Mouse (Mus musculus) kidney, adult 2 months (tissue): ENCODE data around the gene Bmpr1a. TPM values are rescaled to one million over a fixed set of nuclear protein-coding genes. Genes with fewer than 3 reads are reported as not detected.
A peak's percentile ranks its signal among the peaks of the same experiment; 100 is the strongest.

Source experiments
- DNase-seq: peaks from one replicate; pipeline ENCODE4 v3.0.0; 2021
- H3K27ac ChIP-seq: fragments of 200-500 bp; 2 replicates; pipeline ENCODE4 v1.5.1; 2012; ENCODE audit warnings: low read depth, low read length, control low read depth, inconsistent platforms; ENCODE audit not compliant: insufficient read depth
- H3K27me3 ChIP-seq: fragments of 200-500 bp; replicated peaks from 2 replicates; pipeline ENCODE4 v1.6.1; 2012; ENCODE audit warnings: mild to moderate bottlenecking, moderate library complexity, low read length, inconsistent platforms; ENCODE audit not compliant: control insufficient read depth, insufficient read depth
- H3K36me3 ChIP-seq: fragments of 200-500 bp; 2 replicates; pipeline ENCODE4 v1.6.1; 2012; ENCODE audit warnings: mild to moderate bottlenecking, moderate library complexity, low read length, inconsistent platforms; ENCODE audit not compliant: control insufficient read depth, insufficient read depth
- H3K4me1 ChIP-seq: fragments of 200-500 bp; 2 replicates; pipeline ENCODE4 v1.6.1; 2011; ENCODE audit warnings: low read length; ENCODE audit not compliant: control insufficient read depth, insufficient read depth
- H3K4me3 ChIP-seq: fragments of 200-500 bp; 2 replicates; pipeline ENCODE4 v1.5.1; 2011; ENCODE audit warnings: mild to moderate bottlenecking, low read depth, low read length, control low read depth; ENCODE audit not compliant: insufficient read depth
- CTCF ChIP-seq: fragments of 200-500 bp; conservative IDR thresholded peaks from 2 replicates; pipeline ENCODE4 v1.5.1; 2011; ENCODE audit warnings: low read depth, mild to moderate bottlenecking, control low read depth, low read length, moderate library complexity, mixed read lengths; ENCODE audit not compliant: insufficient read depth, insufficient read length
- POLR2A ChIP-seq: fragments of 200-500 bp; IDR thresholded peaks from one replicate; pipeline ENCODE4 v1.6.1; 2011; ENCODE audit warnings: low read depth, low read length, control low read depth
- WGBS: fragments of 180-500 bp; shearing (Covaris S2); methylation state at CpG from one replicate; pipeline ENCODE4 v1.1.7; 2018; 5-methylcytosine and 5-hydroxymethylcytosine counted together
- polyA plus RNA-seq: library from polyadenylated mRNA; depleted of rRNA; stranded (reverse); fragments of >200 nt; gene quantifications from 2 replicates; pipeline ENCODE4 v1.2.3, GENCODE M21; 2012

Gene Bmpr1a
- polyA plus RNA-seq, 1 experiment: 11.4 TPM

DNA sequence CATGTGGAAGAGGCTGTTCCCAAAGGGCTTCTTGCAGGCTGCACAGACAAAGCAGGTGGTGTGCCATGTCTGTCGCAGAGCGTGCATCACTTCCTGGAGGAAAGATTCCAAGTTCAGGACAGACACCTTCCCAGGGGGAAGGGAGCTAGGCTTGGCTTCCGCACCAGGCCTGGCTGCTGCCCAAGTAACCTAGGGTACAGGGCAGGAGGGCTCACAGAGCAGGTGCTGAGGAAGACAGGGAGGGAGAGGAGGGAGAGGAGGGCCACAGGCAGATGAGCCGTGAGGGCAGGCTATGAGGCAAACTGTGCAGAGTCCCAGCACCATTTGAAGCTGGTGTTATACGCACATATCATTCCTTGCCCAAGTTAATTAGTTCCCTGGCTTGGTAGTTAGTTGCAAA, 38.8 kb upstream of the Bmpr1a start:
- DNase-seq: peak; percentile 36
- no peak overlapping the region for H3K4me3 ChIP-seq
- no peaks in the 10 kb centered on the region for H3K27me3 ChIP-seq
- WGBS: 54% methylated on average over 5 of the region's 5 CpGs
- H3K4me1 ChIP-seq: no peaks in the 10 kb centered on the region
- H3K36me3 ChIP-seq: no peaks in the 10 kb centered on the region
- H3K27ac ChIP-seq: no peak overlapping the region
- TF ChIP-seq POLR2A (no peak), CTCF (no peak)

DNA sequence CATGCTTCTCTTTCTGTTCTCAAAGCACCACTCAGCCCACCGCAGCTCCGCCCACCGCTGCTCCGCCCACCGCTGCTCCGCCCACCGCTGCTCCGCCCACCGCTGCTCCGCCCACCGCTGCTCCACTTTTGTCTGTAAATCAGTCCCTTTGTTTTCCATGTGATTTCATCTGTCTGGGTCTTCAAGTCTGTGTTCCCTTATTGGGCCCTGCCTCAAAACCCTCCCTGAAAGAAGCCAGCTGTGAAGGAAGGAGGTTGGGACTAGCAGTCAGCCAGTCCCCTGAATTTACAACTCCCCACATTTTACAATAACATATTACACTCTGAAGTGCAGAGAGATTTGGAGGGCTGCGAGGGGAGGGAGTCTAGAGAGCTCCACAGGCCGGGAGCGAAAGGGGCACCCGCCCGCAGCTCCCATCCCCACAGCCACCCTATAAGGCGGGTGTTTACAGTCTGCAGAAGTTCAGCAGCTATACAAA, 37.6 kb upstream of the Bmpr1a start:
- Histone ChIP-seq H3K4me3 (no peak overlapping the region), H3K27ac (peak overlapping the region; percentile 47; the same call in 1 of the 2 replicates), H3K36me3 (no peaks in the 10 kb centered on the region), H3K4me1 (no peaks in the 10 kb centered on the region), H3K27me3 (no peaks in the 10 kb centered on the region)
- DNase-seq: peak; percentile 61
- TF ChIP-seq POLR2A: no peak
- TF ChIP-seq CTCF: no peak
- WGBS: 22% methylated on average over 17 of the region's 17 CpGs

DNA sequence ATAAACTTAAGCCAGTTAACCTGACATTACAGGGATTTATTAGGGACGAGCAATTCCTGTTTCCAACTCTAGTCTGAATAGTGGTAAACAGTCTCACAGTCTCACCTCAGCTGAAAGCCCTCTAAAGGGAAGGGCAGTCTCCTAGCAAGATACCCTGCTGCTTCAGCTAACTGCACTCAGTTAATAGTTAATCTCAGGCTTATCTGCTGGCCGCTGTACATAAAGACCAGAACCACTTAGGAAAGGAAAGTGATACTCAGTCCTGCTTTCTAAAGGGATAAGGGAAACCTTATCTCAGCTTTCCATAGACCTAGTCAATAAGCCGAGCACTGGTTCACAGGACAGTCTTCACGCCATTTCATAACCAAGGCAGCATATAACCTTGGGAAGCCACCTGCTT, 32.7 kb upstream of the Bmpr1a start:
- Histone ChIP-seq H3K27ac (no peak overlapping the region), H3K4me3 (no peak overlapping the region), H3K27me3 (no peaks in the 10 kb centered on the region), H3K4me1 (peaks cover 2% of the 10 kb centered on the region; the same call in 1 of the 2 replicates), H3K36me3 (no peaks in the 10 kb centered on the region)
- WGBS: 61% methylated on average over 4 of the region's 4 CpGs
- no peak for DNase-seq
- TF ChIP-seq POLR2A: no peak
- no peak for TF ChIP-seq CTCF

DNA sequence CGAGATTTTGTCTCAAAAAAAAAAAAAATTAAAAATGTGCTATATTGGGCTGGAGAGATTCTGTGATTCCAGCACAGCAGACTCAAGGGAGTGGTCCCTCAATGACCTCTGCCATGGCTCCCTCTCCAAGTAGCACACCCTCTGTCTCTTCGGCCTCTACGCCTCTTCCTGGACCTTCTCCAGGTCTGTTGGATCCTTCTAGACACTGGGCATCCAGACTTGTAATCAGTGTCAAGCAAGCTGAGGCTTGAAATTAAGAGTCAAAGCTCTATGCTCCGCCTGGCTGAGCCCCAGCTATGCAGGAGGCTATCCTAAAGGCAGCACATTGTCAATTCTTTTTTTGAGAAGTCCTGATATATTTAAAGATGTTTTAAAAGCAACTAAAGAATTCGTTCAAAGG, 30.4 kb upstream of the Bmpr1a start:
- 67% methylated on average over 5 of the region's 5 CpGs for WGBS
- Histone ChIP-seq H3K27me3 (no peaks in the 10 kb centered on the region), H3K36me3 (no peaks in the 10 kb centered on the region), H3K27ac (no peak overlapping the region), H3K4me3 (no peak overlapping the region), H3K4me1 (peaks cover 2% of the 10 kb centered on the region; the same call in 1 of the 2 replicates)
- no peak for DNase-seq
- TF ChIP-seq POLR2A: no peak
- TF ChIP-seq CTCF: no peak

DNA sequence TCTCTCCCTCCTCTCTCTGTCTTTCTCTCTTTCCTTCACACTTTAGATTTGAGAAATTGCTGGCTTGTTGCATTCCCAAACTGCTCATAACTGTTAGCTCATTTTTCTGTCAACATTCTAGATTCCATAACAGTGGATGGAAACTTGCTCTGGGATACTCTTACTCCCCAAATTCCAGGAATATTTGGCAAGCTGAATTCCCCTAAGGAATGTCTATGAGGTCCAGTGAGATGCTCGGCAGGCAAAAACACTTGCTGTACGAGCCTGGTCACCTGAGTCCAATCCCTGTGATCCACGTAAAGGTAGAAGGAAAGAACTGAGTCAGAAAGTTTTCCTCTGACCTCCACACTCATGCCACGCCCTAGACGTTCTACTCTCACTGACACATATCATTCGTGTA, 29.4 kb upstream of the Bmpr1a start:
- peak; percentile 21 for DNase-seq
- H3K27ac ChIP-seq: peak overlapping the region; percentile 29; the same call in 1 of the 2 replicates
- H3K4me3 ChIP-seq: no peak overlapping the region
- TF ChIP-seq CTCF (no peak), POLR2A (no peak)
- WGBS: 56% methylated on average over 6 of the region's 6 CpGs
- H3K27me3 ChIP-seq: no peaks in the 10 kb centered on the region
- peaks cover 2% of the 10 kb centered on the region; the same call in 1 of the 2 replicates for H3K4me1 ChIP-seq
- H3K36me3 ChIP-seq: no peaks in the 10 kb centered on the region

DNA sequence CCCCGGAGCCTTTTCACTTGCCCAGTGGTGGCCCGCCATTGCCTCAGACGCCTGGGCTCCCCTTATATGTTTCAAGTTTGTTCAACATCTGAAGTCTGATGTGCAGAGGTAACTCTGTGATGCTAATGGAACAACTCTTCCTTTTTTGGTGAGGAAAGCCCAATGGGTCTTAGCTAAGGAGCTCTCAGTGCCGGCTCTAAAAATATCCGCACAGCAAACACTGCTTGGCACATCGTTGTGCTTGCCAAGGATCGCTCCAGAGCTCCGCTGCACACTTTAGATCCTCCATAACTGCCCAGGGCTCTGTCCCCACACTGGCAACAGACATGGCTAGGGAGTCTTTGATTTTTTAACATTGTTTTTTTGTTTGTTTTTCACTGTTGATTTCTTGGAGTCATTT, 25.7 kb upstream of the Bmpr1a start:
- H3K27ac ChIP-seq: no peak overlapping the region
- TF ChIP-seq CTCF: no peak
- TF ChIP-seq POLR2A: no peak

DNA sequence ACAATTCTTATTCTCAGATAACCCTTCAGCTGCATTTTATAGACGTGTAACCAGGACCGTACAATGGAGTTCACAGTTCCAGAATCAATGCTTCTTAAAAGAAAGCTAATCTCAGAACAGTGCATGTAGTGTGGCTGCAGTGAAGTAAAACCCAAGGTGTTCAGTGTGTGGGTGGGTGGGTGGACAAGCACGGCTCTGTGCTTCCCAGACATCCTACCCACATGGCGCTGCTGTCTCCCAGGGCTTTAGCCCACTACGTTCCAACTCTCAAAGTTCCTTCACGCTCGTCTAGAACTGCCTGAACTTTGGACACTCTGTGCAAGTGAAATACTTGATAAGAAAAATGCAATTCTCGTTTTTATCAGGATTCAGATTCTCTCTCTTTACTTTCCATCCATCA, 19.6 kb upstream of the Bmpr1a start, which contains the start of gene 9230112D13Rik:
Gene 9230112D13Rik, minus strand, starts transcription at position 101 of the 400 bp plus-strand sequence.
- Histone ChIP-seq H3K36me3 (no peaks in the 10 kb centered on the region), H3K4me1 (no peaks in the 10 kb centered on the region), H3K27ac (no peak within 1 kb of the TSS), H3K27me3 (no peaks in the 10 kb centered on the region), H3K4me3 (no peak within 1 kb of the TSS)
- 78% methylated on average over 8 of the region's 8 CpGs for WGBS
- no peak for TF ChIP-seq CTCF
- TF ChIP-seq POLR2A: no peak
- DNase-seq: no peak

More for the DNA sequence above, 25.7 kb upstream of the Bmpr1a start:
- Histone ChIP-seq H3K36me3 (no peaks in the 10 kb centered on the region), H3K4me1 (peaks cover 2% of the 10 kb centered on the region; the same call in 1 of the 2 replicates), H3K4me3 (no peak overlapping the region), H3K27me3 (no peaks in the 10 kb centered on the region)
- 73% methylated on average over 8 of the region's 8 CpGs for WGBS
- DNase-seq: no peak
